Mouse (Mus musculus) brain, adult 10 weeks (tissue): ENCODE measurements around the gene Spaca6. TPM values are rescaled to one million over a fixed set of nuclear protein-coding genes. Genes with fewer than 3 reads are reported as not detected.

Experiments used
- polyA plus RNA-seq: library from polyadenylated mRNA; stranded (reverse); fragments of 350-450 nt; fragmentation: Illumina TruSeq; extraction: RNeasy Lipid Tissue Mini Kit (QIAGEN cat#74804); gene quantifications from one replicate; pipeline ENCODE4 v1.2.3, GENCODE M21; 2015; ENCODE audit warnings: low read depth, low replicate concordance

Spaca6 gene
- polyA plus RNA-seq = 51.8 TPM

DNA sequence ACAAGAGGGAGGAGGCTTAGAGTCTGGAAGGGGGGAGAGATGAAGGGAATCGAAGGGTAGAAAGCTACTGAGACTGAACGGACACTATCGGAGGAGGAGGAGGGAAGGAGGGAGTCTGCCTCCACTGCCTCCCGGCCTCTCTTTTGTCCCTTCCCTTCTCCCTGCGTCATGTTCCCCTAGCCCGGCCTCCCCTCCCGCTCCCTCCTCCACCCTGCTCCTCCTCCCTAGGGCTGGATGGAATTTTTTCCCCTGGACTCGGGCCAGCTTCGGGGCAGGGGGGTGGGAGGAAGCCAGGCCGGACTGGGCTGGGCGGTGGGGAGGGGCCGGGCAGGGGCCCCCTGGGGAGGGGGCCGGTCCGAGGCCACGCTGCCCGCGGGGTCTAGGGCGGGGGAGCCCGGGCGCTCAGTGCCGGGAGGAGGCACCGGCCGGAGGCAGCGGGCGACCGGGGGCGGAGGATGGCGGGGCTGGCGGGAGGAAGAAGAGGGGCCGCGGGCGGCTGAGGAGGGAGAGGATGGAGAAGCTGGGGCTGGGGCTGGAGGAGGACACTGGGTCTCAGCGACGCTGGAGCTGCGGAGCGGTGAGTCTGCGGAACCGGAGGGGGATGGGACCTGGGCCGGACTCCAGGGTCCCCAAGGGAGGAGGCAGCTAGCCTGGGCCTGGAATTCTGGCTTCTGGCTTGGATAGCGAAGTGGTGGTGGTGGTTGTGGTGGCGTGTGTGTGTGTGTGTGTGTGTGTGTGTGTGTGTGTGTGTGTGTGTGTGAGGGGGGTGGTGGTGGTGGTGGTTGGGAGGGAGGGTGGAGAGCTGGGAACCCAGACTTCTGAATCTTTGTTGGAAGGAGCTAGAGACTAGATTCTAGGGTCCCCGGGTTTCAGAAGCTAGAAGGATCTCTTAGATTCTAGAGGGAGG lies at the start of gene Spaca6:
Gene Spaca6 (plus strand): TSS at position 408 of the 907 bp plus-strand sequence.

DNA sequence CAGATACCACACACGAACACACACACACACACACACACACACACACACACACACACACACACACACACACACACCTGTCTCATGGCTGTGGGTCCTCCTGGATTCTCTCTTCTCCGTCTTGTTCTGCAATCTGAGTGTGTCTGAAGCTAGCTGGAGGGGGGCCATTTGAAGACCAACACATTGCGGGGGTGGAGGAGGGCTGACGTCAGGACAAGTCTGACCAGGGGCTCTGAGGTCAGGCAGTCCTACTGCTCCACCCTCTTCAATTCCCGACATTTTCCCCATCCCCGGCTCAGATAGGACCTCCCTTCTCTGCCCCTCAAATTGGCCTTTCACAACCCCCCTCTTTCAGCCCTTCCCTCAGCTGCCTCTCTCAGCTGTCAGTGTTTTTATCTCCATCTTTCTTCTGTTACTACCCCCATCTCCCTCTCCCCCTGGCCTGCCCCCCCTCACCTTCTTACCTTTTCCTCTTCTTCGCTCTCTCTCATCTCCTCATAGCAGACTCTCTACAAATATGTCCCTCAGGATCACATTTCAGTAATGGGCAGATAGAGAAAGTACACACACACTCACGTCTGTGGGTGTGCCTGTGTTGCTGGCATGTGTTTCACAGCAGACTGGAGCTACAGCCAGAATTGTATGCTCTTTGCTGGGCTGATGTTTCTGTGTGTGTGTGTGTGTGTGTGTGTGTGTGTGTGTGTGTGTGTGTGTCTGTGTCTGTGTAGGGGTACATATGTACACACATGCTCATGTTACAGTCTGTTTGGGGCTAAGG lies 28.3 kb downstream of the Spaca6 start, which contains the start of gene Has1:
Gene Has1 (minus strand): TSS at position 142 of the 775 bp plus-strand sequence.

DNA sequence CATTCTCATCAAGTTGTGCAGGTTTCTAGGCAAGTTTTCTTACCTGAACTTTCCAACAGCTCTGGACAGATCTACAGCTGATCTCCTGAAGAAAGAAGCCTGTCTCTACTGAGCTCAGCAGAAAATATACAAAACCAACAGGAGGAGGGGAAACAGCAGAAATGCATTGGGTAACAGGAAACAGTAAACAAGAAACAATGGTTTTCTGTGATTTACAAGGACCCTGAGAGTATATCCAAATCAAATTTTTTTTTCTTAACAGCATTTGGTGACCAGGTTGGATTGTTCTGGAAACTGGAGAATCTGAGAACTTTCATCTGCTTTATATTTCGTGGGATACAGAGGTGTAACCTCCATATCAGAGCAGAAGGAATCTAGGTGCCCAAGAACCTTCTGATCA lies 56.9 kb downstream of the Spaca6 start, which contains the start of gene Fpr1:
Gene Fpr1 (minus strand): TSS at position 101 of the 400 bp plus-strand sequence.

DNA sequence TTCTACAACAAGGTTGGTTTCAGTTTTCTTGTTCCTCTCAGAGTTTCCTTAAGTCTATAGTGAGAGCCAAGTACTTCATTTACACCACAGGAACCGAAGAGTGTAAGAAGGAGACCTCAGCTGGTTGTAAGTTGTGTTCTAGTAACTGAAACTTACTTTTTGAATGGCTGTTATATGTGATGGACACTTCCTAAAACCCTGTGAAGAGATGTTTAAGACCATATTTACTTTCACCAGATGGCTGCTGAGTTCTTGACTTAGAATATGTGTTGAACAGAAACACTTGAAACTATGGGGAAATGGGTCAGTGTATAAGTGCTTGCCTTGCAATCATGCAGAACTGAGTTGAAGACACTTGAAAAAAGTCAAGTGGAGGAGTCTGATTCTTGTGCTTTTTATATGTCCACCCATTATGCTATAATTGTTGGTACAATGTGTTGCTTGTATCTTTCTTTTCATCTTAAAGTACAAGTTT lies 60.9 kb downstream of the Spaca6 start, which contains the start of the genes Fpr2 and Fpr3:
Gene Fpr2 (plus strand): TSS at position 51 of the 475 bp plus-strand sequence.
Gene Fpr3 (plus strand): TSS at position 79 of the 475 bp plus-strand sequence.

Other genes starting within 250 kb of the Spaca6 start
- gene Lnpep, start 202.1 kb upstream of the Spaca6 start, polyA plus RNA-seq = 29.4 TPM
- not detected for gene Vmn2r90, start 123.4 kb upstream of the Spaca6 start, polyA plus RNA-seq
- 0.43 TPM for gene Has1, start 28.0 kb downstream of the Spaca6 start, polyA plus RNA-seq
- gene Fpr1, start 56.8 kb downstream of the Spaca6 start, polyA plus RNA-seq = not detected
- gene Fpr2, start 60.7 kb downstream of the Spaca6 start, polyA plus RNA-seq = 0.48 TPM
- not detected for gene Fpr3, start 60.7 kb downstream of the Spaca6 start, polyA plus RNA-seq
- not detected for gene Fpr-rs4, start 194.6 kb downstream of the Spaca6 start, polyA plus RNA-seq
- not detected for gene Vmn2r124, start 222.3 kb downstream of the Spaca6 start, polyA plus RNA-seq